Mouse (Mus musculus) right cerebral cortex, postnatal 14 days (tissue): ENCODE measurements around the gene Hrg.
"Not testable (repeated sequence)": the region's sequence is repeated elsewhere in the genome, so short reads cannot be mapped to it uniquely, and the experiment has no call there.

Experiments
- DNase-seq: peaks from one replicate; pipeline ENCODE4 v3.0.0; 2022

Hrg gene

DNA sequence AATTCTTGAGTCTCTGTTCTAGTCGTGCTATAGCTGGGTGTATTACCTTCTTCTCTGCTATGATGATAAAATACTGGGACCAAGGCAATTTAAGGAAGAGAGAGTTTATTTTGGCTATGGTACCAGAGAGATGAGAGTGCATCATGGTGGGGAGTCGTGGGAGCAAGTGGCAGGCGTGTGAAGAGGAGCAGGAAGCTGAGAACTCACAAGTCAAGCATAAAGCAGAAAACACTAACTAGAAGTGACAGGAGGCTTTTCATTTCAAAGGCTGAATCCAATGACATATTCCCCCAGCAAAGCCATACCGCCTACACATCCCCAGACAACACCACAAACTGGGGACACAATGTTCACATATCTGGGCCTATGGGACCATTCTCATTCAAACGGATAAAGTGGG lies 11.4 kb downstream of the Hrg start:
- no peak for DNase-seq

DNA sequence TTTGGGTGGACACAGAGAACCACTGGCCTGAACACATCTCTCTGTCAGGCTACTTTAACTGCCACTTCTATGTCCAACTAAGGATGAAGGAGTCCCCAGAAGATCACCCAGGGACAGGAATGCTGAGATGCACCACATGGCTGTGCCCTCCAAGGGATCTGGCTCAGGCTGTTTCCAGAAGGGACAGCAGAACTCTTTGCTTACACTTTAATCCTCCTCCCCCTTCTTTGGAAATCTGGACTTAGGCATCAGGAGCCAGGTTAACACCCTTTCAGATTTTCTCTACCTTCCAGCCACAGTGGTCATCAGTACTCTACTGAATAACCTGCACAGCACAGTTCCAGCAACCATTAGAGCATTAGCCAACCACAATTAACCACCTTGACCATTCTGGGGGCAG lies 12.4 kb downstream of the Hrg start:
- no peak for DNase-seq

GRCm38 (mm10) chr16:22967383-22968030 lies 16.6 kb downstream of the Hrg start:
- no peak for DNase-seq

- not testable (repeated sequence) for DNase-seq
Observed at GRCm38 (mm10) chr16:22996951-22997350, 46.1 kb downstream of the Hrg start.
